Mouse (Mus musculus) bone marrow macrophage, adult 2 months (primary cell): ENCODE measurements at regions not wholly inside any gene's neighbourhood (a gene's known extent, or its start where the extent isn't known, plus 50 kb on each side); places are given as distances from the start of the nearest gene placed in this dataset.

ENCODE experiments used
- CTCF ChIP-seq: IDR thresholded peaks from 2 replicates; pipeline ENCODE4 v1.5.1; 2012; ENCODE audit warnings: low read depth, mild to moderate bottlenecking, low read length, moderate library complexity
- POLR2A ChIP-seq: IDR thresholded peaks from 2 replicates; pipeline ENCODE4 v1.6.1; 2012; ENCODE audit warnings: mild to moderate bottlenecking, low read depth, low read length, borderline replicate concordance

- no peak for TF ChIP-seq CTCF
- TF ChIP-seq POLR2A: no peak
Observed at GRCm38 (mm10) chr15:95726516-95726915, 64.1 kb upstream of the Ano6 start.
